Mouse (Mus musculus): ENCODE measurements at regions not wholly inside any gene's neighbourhood (a gene's known extent, or its start where the extent isn't known, plus 50 kb on each side); places are given as distances from the start of the nearest gene placed in this dataset.

GRCm38 (mm10) chr12:70674144-70674543, 151.2 kb upstream of the Frmd6 start:
- Histone ChIP-seq H3K4me1 (ENCODE audit: control insufficient read depth, insufficient read depth, low read length) (no peaks in the 10 kb centered on the region), H3K4me3 (replicated peaks; ENCODE audit: low read length) (no peak overlapping the region), H3K9me3 (replicated peaks; ENCODE audit: control insufficient read depth, low read length) (no peaks in the 10 kb centered on the region), H3K9ac (ENCODE audit: low read length) (no peak overlapping the region), H3K36me3 (ENCODE audit: control insufficient read depth, insufficient read depth, low read length) (no peaks in the 10 kb centered on the region), H3K27me3 (ENCODE audit: control insufficient read depth, insufficient read depth, low read length) (no peaks in the 10 kb centered on the region), H3K4me2 (ENCODE audit: low read depth, low read length) (no peak overlapping the region), H3K27ac (ENCODE audit: low read length) (no peak overlapping the region)
- WGBS = 80% methylated on average over 2 of the region's 2 CpGs
- ATAC-seq (ENCODE audit: insufficient read depth, low FRiP score) = no peak

GRCm38 (mm10) chr12:70675846-70676245, 149.5 kb upstream of the Frmd6 start:
- WGBS = 76% methylated on average over 6 of the region's 6 CpGs
- no peak for ATAC-seq (ENCODE audit: insufficient read depth, low FRiP score)
- H3K36me3 ChIP-seq (ENCODE audit: control insufficient read depth, insufficient read depth, low read length) = no peaks in the 10 kb centered on the region

GRCm38 (mm10) chr12:70679701-70680425, 145.5 kb upstream of the Frmd6 start:
- Histone ChIP-seq H3K9ac (ENCODE audit: low read length) (no peak overlapping the region; the same call in 1 of the 2 replicates), H3K36me3 (ENCODE audit: control insufficient read depth, insufficient read depth, low read length) (no peaks in the 10 kb centered on the region), H3K4me3 (replicated peaks; ENCODE audit: low read length) (no peak overlapping the region), H3K4me1 (ENCODE audit: control insufficient read depth, insufficient read depth, low read length) (0 out of 2 replicates have a peak, but pooled peaks cover 3% of the 10 kb centered on the region), H3K27ac (ENCODE audit: low read length) (no peak overlapping the region), H3K27me3 (ENCODE audit: control insufficient read depth, insufficient read depth, low read length) (no peaks in the 10 kb centered on the region), H3K4me2 (ENCODE audit: low read depth, low read length) (peak overlapping the region; percentile 2; the same call in 1 of the 2 replicates), H3K9me3 (replicated peaks; ENCODE audit: control insufficient read depth, low read length) (no peaks in the 10 kb centered on the region)
- ATAC-seq (ENCODE audit: insufficient read depth, low FRiP score) = peak; percentile 77; the same call in 1 of the 2 replicates
- WGBS = 68% methylated on average over 20 of the region's 20 CpGs

More at GRCm38 (mm10) chr12:70675846-70676245, 149.5 kb upstream of the Frmd6 start:
- no peak overlapping the region for H3K27ac ChIP-seq (ENCODE audit: low read length)
- no peaks in the 10 kb centered on the region for H3K9me3 ChIP-seq (replicated peaks; ENCODE audit: control insufficient read depth, low read length)
- no peaks in the 10 kb centered on the region for H3K27me3 ChIP-seq (ENCODE audit: control insufficient read depth, insufficient read depth, low read length)
- H3K4me3 ChIP-seq (replicated peaks; ENCODE audit: low read length) = no peak overlapping the region
- H3K9ac ChIP-seq (ENCODE audit: low read length) = no peak overlapping the region
- no peak overlapping the region for H3K4me2 ChIP-seq (ENCODE audit: low read depth, low read length)
- no peaks in the 10 kb centered on the region for H3K4me1 ChIP-seq (ENCODE audit: control insufficient read depth, insufficient read depth, low read length)

GRCm38 (mm10) chr12:70681407-70681990, 143.8 kb upstream of the Frmd6 start:
- H3K4me3 ChIP-seq (replicated peaks; ENCODE audit: low read length) = no peak overlapping the region
- H3K27me3 ChIP-seq (ENCODE audit: control insufficient read depth, insufficient read depth, low read length) = no peaks in the 10 kb centered on the region
- no peak overlapping the region for H3K27ac ChIP-seq (ENCODE audit: low read length)
- H3K4me2 ChIP-seq (ENCODE audit: low read depth, low read length) = no peak overlapping the region
- H3K36me3 ChIP-seq (ENCODE audit: control insufficient read depth, insufficient read depth, low read length) = no peaks in the 10 kb centered on the region
- H3K9me3 ChIP-seq (replicated peaks; ENCODE audit: control insufficient read depth, low read length) = no peaks in the 10 kb centered on the region
- H3K4me1 ChIP-seq (ENCODE audit: control insufficient read depth, insufficient read depth, low read length) = peaks cover 10% of the 10 kb centered on the region
- WGBS = 75% methylated on average over 8 of the region's 8 CpGs
- no peak for ATAC-seq (ENCODE audit: insufficient read depth, low FRiP score)
- no peak overlapping the region for H3K9ac ChIP-seq (ENCODE audit: low read length)

GRCm38 (mm10) chr12:70684354-70684753, 141.0 kb upstream of the Frmd6 start:
- Histone ChIP-seq H3K4me2 (ENCODE audit: low read depth, low read length) (no peak overlapping the region), H3K36me3 (ENCODE audit: control insufficient read depth, insufficient read depth, low read length) (no peaks in the 10 kb centered on the region), H3K4me1 (ENCODE audit: control insufficient read depth, insufficient read depth, low read length) (peaks cover 20% of the 10 kb centered on the region), H3K9ac (ENCODE audit: low read length) (no peak overlapping the region), H3K27ac (ENCODE audit: low read length) (no peak overlapping the region), H3K4me3 (replicated peaks; ENCODE audit: low read length) (no peak overlapping the region), H3K9me3 (replicated peaks; ENCODE audit: control insufficient read depth, low read length) (no peaks in the 10 kb centered on the region), H3K27me3 (ENCODE audit: control insufficient read depth, insufficient read depth, low read length) (no peaks in the 10 kb centered on the region)
- 72% methylated on average over 9 of the region's 9 CpGs for WGBS
- no peak for ATAC-seq (ENCODE audit: insufficient read depth, low FRiP score)

GRCm38 (mm10) chr12:70685432-70685831, 139.9 kb upstream of the Frmd6 start:
- 58% methylated on average over 10 of the region's 10 CpGs for WGBS
- no peak overlapping the region for H3K4me3 ChIP-seq (replicated peaks; ENCODE audit: low read length)
- peaks cover 20% of the 10 kb centered on the region for H3K4me1 ChIP-seq (ENCODE audit: control insufficient read depth, insufficient read depth, low read length)
- H3K27me3 ChIP-seq (ENCODE audit: control insufficient read depth, insufficient read depth, low read length) = no peaks in the 10 kb centered on the region
- no peaks in the 10 kb centered on the region for H3K9me3 ChIP-seq (replicated peaks; ENCODE audit: control insufficient read depth, low read length)
- peak overlapping the region; percentile 67; the same call in 1 of the 2 replicates for H3K27ac ChIP-seq (ENCODE audit: low read length)
- no peaks in the 10 kb centered on the region for H3K36me3 ChIP-seq (ENCODE audit: control insufficient read depth, insufficient read depth, low read length)
- H3K9ac ChIP-seq (ENCODE audit: low read length) = no peak overlapping the region
- no peak overlapping the region for H3K4me2 ChIP-seq (ENCODE audit: low read depth, low read length)
- 0 out of 2 replicates have a peak, but pooled peaks have one; percentile 28 for ATAC-seq (ENCODE audit: insufficient read depth, low FRiP score)

- Histone ChIP-seq H3K27me3 (ENCODE audit: control insufficient read depth, insufficient read depth, low read length) (no peaks in the 10 kb centered on the region), H3K27ac (ENCODE audit: low read length) (peak overlapping the region; percentile 74), H3K36me3 (ENCODE audit: control insufficient read depth, insufficient read depth, low read length) (no peaks in the 10 kb centered on the region), H3K4me1 (ENCODE audit: control insufficient read depth, insufficient read depth, low read length) (peaks cover 20% of the 10 kb centered on the region), H3K4me3 (replicated peaks; ENCODE audit: low read length) (no peak overlapping the region), H3K9ac (ENCODE audit: low read length) (no peak overlapping the region), H3K9me3 (replicated peaks; ENCODE audit: control insufficient read depth, low read length) (no peaks in the 10 kb centered on the region), H3K4me2 (ENCODE audit: low read depth, low read length) (no peak overlapping the region)
- 90% methylated on average over 10 of the region's 10 CpGs for WGBS
- no peak for ATAC-seq (ENCODE audit: insufficient read depth, low FRiP score)
Measured at GRCm38 (mm10) chr12:70686337-70686736, 139.0 kb upstream of the Frmd6 start.

GRCm38 (mm10) chr12:70686971-70687370, 138.3 kb upstream of the Frmd6 start:
- WGBS = 57% methylated on average over 12 of the region's 12 CpGs
- H3K9ac ChIP-seq (ENCODE audit: low read length) = 0 out of 2 replicates have a peak overlapping the region, but pooled peaks have one; percentile 18
- peaks cover 20% of the 10 kb centered on the region for H3K4me1 ChIP-seq (ENCODE audit: control insufficient read depth, insufficient read depth, low read length)
- no peak overlapping the region for H3K4me2 ChIP-seq (ENCODE audit: low read depth, low read length)
- ATAC-seq (ENCODE audit: insufficient read depth, low FRiP score) = 0 out of 2 replicates have a peak, but pooled peaks have one; percentile 25
- H3K4me3 ChIP-seq (replicated peaks; ENCODE audit: low read length) = no peak overlapping the region
- no peaks in the 10 kb centered on the region for H3K36me3 ChIP-seq (ENCODE audit: control insufficient read depth, insufficient read depth, low read length)
- no peaks in the 10 kb centered on the region for H3K27me3 ChIP-seq (ENCODE audit: control insufficient read depth, insufficient read depth, low read length)
- H3K9me3 ChIP-seq (replicated peaks; ENCODE audit: control insufficient read depth, low read length) = no peaks in the 10 kb centered on the region
- H3K27ac ChIP-seq (ENCODE audit: low read length) = peak overlapping the region; percentile 74

GRCm38 (mm10) chr12:70695162-70695561, 130.2 kb upstream of the Frmd6 start:
- H3K4me1 ChIP-seq (ENCODE audit: control insufficient read depth, insufficient read depth, low read length) = no peaks in the 10 kb centered on the region
- WGBS = 83% methylated on average over 5 of the region's 5 CpGs
- no peak overlapping the region for H3K27ac ChIP-seq (ENCODE audit: low read length)
- no peak overlapping the region for H3K9ac ChIP-seq (ENCODE audit: low read length)
- no peak overlapping the region for H3K4me2 ChIP-seq (ENCODE audit: low read depth, low read length)
- H3K4me3 ChIP-seq (replicated peaks; ENCODE audit: low read length) = no peak overlapping the region
- no peaks in the 10 kb centered on the region for H3K9me3 ChIP-seq (replicated peaks; ENCODE audit: control insufficient read depth, low read length)
- no peaks in the 10 kb centered on the region for H3K36me3 ChIP-seq (ENCODE audit: control insufficient read depth, insufficient read depth, low read length)
- no peak for ATAC-seq (ENCODE audit: insufficient read depth, low FRiP score)
- no peaks in the 10 kb centered on the region for H3K27me3 ChIP-seq (ENCODE audit: control insufficient read depth, insufficient read depth, low read length)

Measured in stomach, embryonic 16.5 days (tissue).